Mouse (Mus musculus) adipocyte (in vitro differentiated cells): ENCODE measurements around the gene Mipep.

ENCODE experiments used
- DNase-seq: peaks from one replicate; pipeline ENCODE4 v3.0.0-alpha.2; 2016; ENCODE audit warnings: low spot score

Gene Mipep

GRCm38 (mm10) chr14:60871831-60872230, 87.5 kb downstream of the Mipep start:
- DNase-seq = no peak

DNA sequence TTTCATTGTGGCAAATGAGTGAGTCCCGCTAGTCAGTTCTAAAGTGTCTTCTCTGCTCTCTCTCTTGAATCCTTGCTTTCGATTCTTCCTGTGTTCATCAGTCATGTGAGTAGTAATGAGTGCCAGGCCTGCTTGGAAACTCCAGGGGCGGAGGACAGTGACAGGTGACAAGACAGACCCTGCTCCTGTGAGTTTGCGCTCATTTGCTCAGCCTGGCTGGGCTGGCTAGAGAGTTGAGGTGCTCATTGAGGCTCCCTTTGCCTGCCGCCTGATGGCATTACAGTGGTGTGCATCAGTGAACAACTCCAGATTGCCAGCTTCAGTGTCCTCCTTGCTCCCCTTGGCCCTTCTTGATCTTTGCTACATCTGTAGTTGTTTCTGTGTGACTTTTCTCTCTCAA, 97.7 kb downstream of the Mipep start:
- DNase-seq = no peak

DNA sequence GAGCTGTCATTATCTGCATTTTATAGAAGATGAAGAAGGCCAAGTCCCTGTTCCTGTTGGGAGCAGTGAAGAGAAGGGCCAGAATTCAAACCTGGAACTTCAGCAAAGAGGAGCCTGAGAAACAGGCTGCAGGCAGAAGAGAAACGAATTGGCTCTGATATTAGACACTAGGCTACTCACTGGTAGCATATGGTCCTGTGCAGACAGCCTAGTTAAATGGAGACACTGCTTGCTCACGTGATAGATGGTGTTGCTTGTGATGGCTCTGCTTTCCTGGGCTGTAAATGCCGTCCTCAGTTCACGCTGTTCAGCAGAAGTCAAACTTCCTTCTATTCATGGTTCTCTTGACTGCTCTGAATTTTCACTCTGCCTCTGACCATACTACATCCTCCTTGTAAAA, 98.3 kb downstream of the Mipep start:
- DNase-seq = no peak

DNA sequence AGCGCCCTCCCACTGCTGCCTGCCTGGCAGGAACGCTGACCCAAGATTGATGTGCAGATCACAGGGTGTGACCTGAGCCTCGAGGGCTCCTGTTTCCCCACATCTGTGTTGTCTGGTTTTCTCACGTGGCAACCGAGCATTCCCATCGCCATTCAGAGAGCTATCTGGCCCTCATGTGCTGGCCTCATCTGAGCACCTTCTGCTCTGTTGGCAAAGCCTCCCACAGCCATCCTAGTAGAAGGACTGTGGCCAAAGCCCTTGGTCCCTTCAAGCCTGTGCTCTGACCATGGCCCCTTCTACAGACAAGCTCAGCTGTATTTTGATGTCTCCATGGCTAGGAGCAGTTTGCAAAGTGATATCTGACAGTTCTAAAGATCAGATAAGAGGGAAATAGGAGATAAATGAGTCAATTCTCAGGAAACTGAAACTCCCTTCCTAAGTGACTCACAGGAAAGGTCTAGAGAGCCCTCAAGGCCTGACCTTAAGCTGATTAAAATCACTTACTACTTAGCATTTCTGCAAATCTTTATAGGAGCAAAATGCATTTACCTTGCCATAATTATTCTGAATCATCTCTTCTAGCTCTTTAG, 101.1 kb downstream of the Mipep start:
- no peak for DNase-seq

DNA sequence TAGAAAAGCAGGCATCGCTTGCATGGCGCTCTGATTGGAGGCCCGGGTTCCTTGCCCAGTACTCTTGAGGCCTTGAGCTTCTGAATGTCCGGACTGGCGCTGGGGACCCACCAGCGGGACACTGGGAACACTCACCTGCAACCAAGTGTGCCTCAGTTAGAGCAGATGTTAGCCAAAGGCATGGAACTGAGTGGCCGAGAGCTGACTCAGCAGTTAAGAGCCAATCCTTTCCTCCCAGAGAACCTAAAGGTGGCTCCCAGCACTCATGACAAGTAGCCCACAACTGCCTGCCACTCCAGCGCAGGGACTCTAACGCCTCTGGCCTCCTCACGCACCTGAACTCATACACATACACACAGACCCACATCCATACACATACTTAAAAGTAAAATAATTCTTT, 109.5 kb downstream of the Mipep start:
- no peak for DNase-seq

DNA sequence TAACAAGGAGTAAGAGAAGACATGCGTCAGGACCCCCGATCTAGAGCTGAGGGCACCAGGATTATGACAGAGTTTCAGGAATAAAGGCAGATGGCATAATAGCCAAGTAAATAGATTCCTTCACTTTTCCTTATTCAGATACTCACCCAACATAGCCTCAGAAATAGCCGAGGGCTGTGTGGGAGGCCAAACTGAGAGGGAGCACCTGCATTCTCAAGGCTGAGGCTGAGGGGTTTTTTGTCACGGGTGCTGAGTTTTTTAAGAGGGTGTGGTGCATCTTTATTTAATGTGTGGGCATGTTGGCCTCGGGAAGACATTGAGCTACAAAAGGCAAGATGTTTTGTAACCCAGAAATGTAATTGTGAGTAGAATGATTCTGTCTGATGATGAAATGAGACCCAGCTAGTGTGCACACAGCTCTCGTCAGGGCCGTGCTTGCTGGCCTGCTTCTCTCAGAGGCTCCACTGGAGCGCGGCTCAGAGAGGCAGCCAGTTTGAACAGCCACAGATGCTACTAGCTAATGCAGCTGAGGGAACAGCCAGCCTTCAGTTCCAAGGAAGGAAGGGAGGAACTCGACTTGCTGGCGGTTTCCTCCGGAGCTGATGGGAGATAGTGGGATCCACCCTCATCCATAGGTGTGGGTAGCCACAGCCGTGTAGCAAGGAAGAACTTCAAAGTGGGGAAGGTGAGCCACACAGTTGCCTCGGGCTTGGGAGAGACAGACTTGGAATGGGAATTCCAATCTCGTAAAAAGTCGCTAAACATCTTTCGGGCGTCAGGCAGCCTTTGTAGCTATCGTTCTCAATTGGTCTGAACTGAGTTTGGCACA, 111.0 kb downstream of the Mipep start:
- DNase-seq = no peak

- no peak for DNase-seq
Measured at GRCm38 (mm10) chr14:60898086-60898667, 113.8 kb downstream of the Mipep start.

DNA sequence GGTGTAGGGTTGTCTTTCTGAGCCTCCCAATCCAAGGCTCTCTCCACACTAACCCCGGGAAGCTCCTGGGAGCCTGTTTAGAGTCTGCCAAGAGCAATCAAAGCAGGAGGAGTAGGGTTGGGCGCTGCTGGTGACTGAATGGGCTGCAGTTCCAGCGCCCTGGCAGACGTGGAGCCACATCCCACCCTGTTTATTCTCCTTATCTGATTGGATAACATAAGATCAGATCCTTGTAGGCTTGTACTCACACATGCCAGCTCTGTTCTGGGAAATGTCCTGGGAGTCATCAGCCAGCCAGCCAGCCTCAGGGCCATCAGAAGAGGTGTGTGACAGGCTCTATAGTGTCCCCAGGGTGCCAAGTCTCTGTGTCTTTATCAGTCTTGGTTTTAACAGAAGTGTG, 120.1 kb downstream of the Mipep start:
- no peak for DNase-seq

GRCm38 (mm10) chr14:60906421-60907374, 122.3 kb downstream of the Mipep start:
- peak; percentile 22 for DNase-seq

DNA sequence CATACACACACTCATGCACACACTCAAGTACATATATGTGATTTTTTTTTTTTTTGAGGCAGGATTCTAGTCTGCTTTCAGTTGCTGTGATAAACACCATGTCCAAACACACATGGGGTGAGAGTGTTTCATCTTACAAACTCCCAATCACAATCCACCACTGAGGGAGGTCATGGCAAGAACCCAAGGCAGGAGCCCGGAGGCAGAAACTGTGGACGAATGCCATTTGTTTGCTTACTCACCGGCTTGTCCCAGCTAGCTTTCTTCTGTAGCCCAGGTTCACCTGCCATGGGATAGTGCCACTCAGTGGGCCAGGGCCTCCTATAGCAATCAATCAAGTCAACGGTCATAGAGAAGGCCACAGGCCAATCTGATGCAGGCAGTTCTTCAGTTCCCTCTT, 125.0 kb downstream of the Mipep start:
- no peak for DNase-seq

DNA sequence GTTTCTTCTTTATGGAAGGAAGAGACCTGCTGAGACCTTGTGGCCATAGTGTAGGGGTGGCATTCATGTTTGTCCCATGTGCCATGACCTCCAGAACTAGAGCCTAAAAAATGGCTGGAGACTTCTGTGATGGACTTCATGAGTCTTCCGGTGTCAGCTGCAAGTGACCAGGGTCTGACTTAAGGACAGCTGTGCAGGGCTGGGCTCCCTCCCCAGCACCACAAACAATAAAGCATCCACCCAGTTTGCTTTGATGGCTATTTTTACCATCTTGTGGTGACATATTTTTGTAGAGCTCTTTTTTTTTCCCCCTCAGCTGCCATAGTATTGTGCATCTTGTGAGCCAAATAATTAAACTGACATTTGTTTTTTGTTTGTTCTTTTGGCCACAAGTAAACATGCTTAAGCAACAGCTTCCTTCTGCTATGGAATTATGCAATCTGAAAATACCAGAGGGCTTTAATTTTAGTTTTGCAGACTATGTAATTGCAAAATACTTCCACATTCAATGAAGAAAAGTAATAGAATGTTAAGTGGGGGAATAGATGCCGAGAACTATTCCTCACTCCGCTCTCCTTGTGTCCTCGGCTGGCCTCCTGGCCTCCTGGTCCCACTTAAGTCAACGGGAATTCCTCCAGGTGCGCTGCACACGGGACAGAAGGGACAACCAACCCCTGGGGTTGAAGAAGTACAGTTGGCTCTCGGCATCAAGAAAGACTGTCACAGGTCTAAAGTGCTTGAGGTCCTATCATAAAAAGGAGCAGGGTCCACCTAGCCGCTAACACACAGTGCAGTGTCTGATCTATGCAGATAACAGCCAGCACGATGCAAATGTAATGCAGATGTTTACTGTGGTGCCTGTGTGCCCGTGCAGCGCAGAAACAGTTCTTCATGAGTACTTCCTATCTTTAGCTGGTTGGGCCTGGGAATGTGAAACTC, 126.4 kb downstream of the Mipep start:
- DNase-seq = peak; percentile 8

- no peak for DNase-seq
Measured at GRCm38 (mm10) chr14:60912981-60913468, 128.7 kb downstream of the Mipep start.

- DNase-seq = peak; percentile 38
Measured at GRCm38 (mm10) chr14:60916661-60917060, 132.3 kb downstream of the Mipep start.

- DNase-seq = no peak
Measured at GRCm38 (mm10) chr14:60926011-60926410, 141.6 kb downstream of the Mipep start.

GRCm38 (mm10) chr14:60935705-60936104, 151.3 kb downstream of the Mipep start:
- DNase-seq = no peak

- no peak for DNase-seq
Measured at GRCm38 (mm10) chr14:60937481-60938039, 153.2 kb downstream of the Mipep start.
